In the genomic region with DNA sequence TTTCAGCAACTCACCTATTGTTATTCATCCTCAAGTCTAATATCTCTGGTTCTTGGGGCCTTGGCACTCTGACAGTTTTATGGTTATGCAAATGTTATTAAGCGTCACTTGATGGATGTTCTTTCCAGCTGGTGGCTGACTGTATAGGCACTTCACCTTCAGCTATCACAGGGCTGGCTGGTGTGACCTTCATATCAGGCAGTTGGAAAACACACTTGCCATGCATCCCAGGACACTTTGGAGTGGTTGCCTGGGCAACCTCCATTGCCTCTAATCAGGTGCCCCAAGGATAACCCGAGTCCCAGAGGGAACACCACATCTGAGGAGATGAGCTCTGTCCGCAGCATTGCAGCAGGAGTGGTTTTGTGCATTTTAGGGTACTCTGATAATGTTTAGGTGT, we compare ENCODE assay signal across 10 mouse cellular contexts. TPM values are rescaled to one million over a fixed set of nuclear protein-coding genes. Genes with fewer than 3 reads are reported as not detected.
A peak's percentile ranks its signal among the peaks of the same experiment; 100 is the strongest.
DNase-seq lines count a peak whose midpoint lies in the region; ATAC-seq lines count a peak whose summit lies in the region.
"Had no signal": no experiment of that assay in that cellular context is flagged by ENCODE, and none has a peak within 500 bp of the region (broad histone marks: within the 10 kb centered on the region; RNA-seq: fewer than 3 reads in every experiment).

No protein-coding gene starts in this region.

- ATAC-seq in midbrain, embryonic 15.5 days (replicated peaks), result no peak
- ATAC-seq in erythroid progenitor cell, adult 5-6 weeks (replicated peaks; ENCODE audit: low FRiP score, poor library complexity, severe bottlenecking), result no peak

- peak; percentile 24 to 75 for DNase-seq in adrenal gland, adult (ENCODE audit: inconsistent age in 2 of 2, low spot score in 1 of 2)
- no peak for DNase-seq in adrenal gland, postnatal 4 days (ENCODE audit: low spot score in 2 of 2)
- DNase-seq in brain, adult 2 months (ENCODE audit: low read depth, low spot score), result peak; percentile 24
- DNase-seq in heart, postnatal 14 days, result peak; percentile 5 to 14
- no peak for DNase-seq in gastrocnemius, postnatal 10 days
- DNase-seq in kidney, postnatal 10 days, result no peak

- H3K9ac ChIP-seq in midbrain, embryonic 15.5 days, result no peak overlapping the region
- H3K9ac ChIP-seq: embryonic facial prominence, embryonic 12.5 days; limb, embryonic 13.5 days had no signal

- no peak overlapping the region for H3K4me2 ChIP-seq in midbrain, embryonic 15.5 days
- H3K4me2 ChIP-seq: embryonic facial prominence, embryonic 12.5 days; limb, embryonic 13.5 days had no signal

- peak overlapping the region; percentile 13; the same call in 1 of the 2 replicates for H3K27ac ChIP-seq in midbrain, embryonic 15.5 days
- H3K27ac ChIP-seq: embryonic facial prominence, embryonic 12.5 days; limb, embryonic 13.5 days had no signal

- no peaks in the 10 kb centered on the region for H3K27me3 ChIP-seq in midbrain, embryonic 15.5 days (replicated peaks)
- H3K27me3 ChIP-seq: embryonic facial prominence, embryonic 12.5 days; limb, embryonic 13.5 days had no signal

- no peak overlapping the region for H3K4me3 ChIP-seq in midbrain, embryonic 15.5 days
- H3K4me3 ChIP-seq: embryonic facial prominence, embryonic 12.5 days; limb, embryonic 13.5 days had no signal

- peaks cover 18% of the 10 kb centered on the region for H3K4me1 ChIP-seq in midbrain, embryonic 15.5 days

- no peaks in the 10 kb centered on the region for H3K36me3 ChIP-seq in midbrain, embryonic 15.5 days (replicated peaks)
- H3K36me3 ChIP-seq: embryonic facial prominence, embryonic 12.5 days; limb, embryonic 13.5 days had no signal

- 23% methylated on average over 3 of the region's 3 CpGs for WGBS in midbrain, embryonic 15.5 days

- intact Hi-C loops in heart, postnatal 14 days (cut with DNase I), result no loop called here

- no peaks in the 10 kb centered on the region for H3K9me3 ChIP-seq in midbrain, embryonic 15.5 days
- H3K9me3 ChIP-seq: embryonic facial prominence, embryonic 12.5 days had no signal

RNA-seq across cellular contexts. Expression of gene Osbpl6, which starts 35.8 kb away (rescaled TPM):
- total RNA-seq in adrenal gland, postnatal 4 days (2021), result 10 to 100 TPM; 29.9 to 33.9 TPM
- 10 to 100 TPM in 1 of 2 experiments, 1 to 10 TPM in 1; 5.7 to 10.4 TPM for total RNA-seq in heart, postnatal 14 days (2021)
- 21.8 and 24.7 TPM in 2 replicates for polyA plus RNA-seq in midbrain, embryonic 15.5 days (2015; fragmentation: Nextera tagmentation; extraction: Ambion mirVana)
- total RNA-seq in gastrocnemius, postnatal 10 days (2021), result 10 to 100 TPM; 11.4 to 14.5 TPM
- not detected in 2 replicates for total RNA-seq in erythroid progenitor cell, adult 5-6 weeks (2015; ENCODE audit: low replicate concordance)
- total RNA-seq in erythroid progenitor cell, adult 5-6 weeks (2017; ENCODE audit: low replicate concordance), result not detected in 2 replicates

Comparison
In these comparisons a context has a peak if more than half of its experiments do, and no peak if none do; other contexts are left out.
1. DNase-seq: peak in adrenal gland, adult (2 of 2), brain, adult 2 months (single experiment) and heart, postnatal 14 days (2 of 2); none in adrenal gland, postnatal 4 days (0 of 2), gastrocnemius, postnatal 10 days (single experiment) and kidney, postnatal 10 days (single experiment).
2. RNA of gene Osbpl6, which starts 35.8 kb away (total RNA-seq): 29.9 to 33.9 TPM in adrenal gland, postnatal 4 days, 11.4 to 14.5 TPM in gastrocnemius, postnatal 10 days and 5.7 to 10.4 TPM in heart, postnatal 14 days; not detected in erythroid progenitor cell, adult 5-6 weeks; every median in the first group is over 4 times any median in the second.